Mouse (Mus musculus) kidney, adult 2 months (tissue): ENCODE results near the gene Ankrd12. TPM values are rescaled to one million over a fixed set of nuclear protein-coding genes. Genes with fewer than 3 reads are reported as not detected.

Experiments used
- DNase-seq: peaks from one replicate; pipeline ENCODE4 v3.0.0; 2021
- H3K27ac ChIP-seq: fragments of 200-500 bp; 2 replicates; pipeline ENCODE4 v1.5.1; 2012; ENCODE audit warnings: low read depth, low read length, control low read depth, inconsistent platforms; ENCODE audit not compliant: insufficient read depth
- H3K27me3 ChIP-seq: fragments of 200-500 bp; replicated peaks from 2 replicates; pipeline ENCODE4 v1.6.1; 2012; ENCODE audit warnings: mild to moderate bottlenecking, moderate library complexity, low read length, inconsistent platforms; ENCODE audit not compliant: control insufficient read depth, insufficient read depth
- H3K36me3 ChIP-seq: fragments of 200-500 bp; 2 replicates; pipeline ENCODE4 v1.6.1; 2012; ENCODE audit warnings: mild to moderate bottlenecking, moderate library complexity, low read length, inconsistent platforms; ENCODE audit not compliant: control insufficient read depth, insufficient read depth
- H3K4me1 ChIP-seq: fragments of 200-500 bp; 2 replicates; pipeline ENCODE4 v1.6.1; 2011; ENCODE audit warnings: low read length; ENCODE audit not compliant: control insufficient read depth, insufficient read depth
- H3K4me3 ChIP-seq: fragments of 200-500 bp; 2 replicates; pipeline ENCODE4 v1.5.1; 2011; ENCODE audit warnings: mild to moderate bottlenecking, low read depth, low read length, control low read depth; ENCODE audit not compliant: insufficient read depth
- CTCF ChIP-seq: fragments of 200-500 bp; conservative IDR thresholded peaks from 2 replicates; pipeline ENCODE4 v1.5.1; 2011; ENCODE audit warnings: low read depth, mild to moderate bottlenecking, control low read depth, low read length, moderate library complexity, mixed read lengths; ENCODE audit not compliant: insufficient read depth, insufficient read length
- POLR2A ChIP-seq: fragments of 200-500 bp; IDR thresholded peaks from one replicate; pipeline ENCODE4 v1.6.1; 2011; ENCODE audit warnings: low read depth, low read length, control low read depth
- WGBS: fragments of 180-500 bp; shearing (Covaris S2); methylation state at CpG from one replicate; pipeline ENCODE4 v1.1.7; 2018; 5-methylcytosine and 5-hydroxymethylcytosine counted together
- polyA plus RNA-seq: library from polyadenylated mRNA; depleted of rRNA; stranded (reverse); fragments of >200 nt; gene quantifications from 2 replicates; pipeline ENCODE4 v1.2.3, GENCODE M21; 2012

Gene Ankrd12
- polyA plus RNA-seq, 1 experiment = 3.6 TPM

DNA sequence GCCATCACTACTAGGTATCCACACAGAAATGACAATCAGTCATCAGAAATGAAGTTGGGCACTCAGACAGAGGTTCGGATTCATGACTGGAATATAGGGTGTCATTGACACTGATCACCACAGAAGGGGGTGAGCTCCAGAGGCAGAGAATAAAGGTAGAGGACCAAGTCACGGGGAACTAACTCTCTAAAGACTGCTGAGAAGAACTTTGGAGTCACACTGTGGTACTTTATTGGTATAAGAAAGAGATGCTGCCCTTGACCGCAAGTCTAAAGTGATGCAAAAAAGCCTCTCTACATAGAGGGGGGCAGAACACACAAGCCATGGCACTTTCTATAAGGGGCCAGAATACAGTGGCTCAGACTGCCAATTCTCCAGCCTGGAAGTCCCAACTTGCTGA is 120.7 kb downstream of the Ankrd12 start:
- Histone ChIP-seq H3K27ac (no peak overlapping the region), H3K4me3 (no peak overlapping the region), H3K4me1 (peaks cover 5% of the 10 kb centered on the region; the same call in 1 of the 2 replicates), H3K27me3 (no peaks in the 10 kb centered on the region), H3K36me3 (no peaks in the 10 kb centered on the region)
- WGBS = 95% methylated on average over 3 of the region's 3 CpGs
- TF ChIP-seq CTCF (no peak), POLR2A (no peak)
- DNase-seq = no peak

DNA sequence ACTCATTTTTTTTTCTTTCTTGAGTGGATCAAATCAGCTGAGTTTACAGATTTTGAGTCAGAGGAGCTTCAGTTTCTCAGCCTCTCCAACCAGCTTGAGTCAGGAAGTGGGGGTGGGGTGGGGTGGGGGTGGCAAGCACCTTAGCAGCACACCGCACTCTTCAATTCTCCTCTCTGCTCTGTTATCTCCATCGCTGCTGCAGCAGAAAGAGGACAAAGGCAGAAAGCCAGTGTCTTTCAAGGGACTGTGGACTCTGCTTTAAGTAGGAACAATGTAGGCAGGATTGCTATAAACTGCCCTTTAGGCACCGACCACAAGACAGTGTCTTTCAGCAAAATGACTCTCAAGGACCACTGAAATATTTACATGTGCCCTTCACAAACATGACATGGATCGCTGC is 122.9 kb downstream of the Ankrd12 start:
- H3K4me1 ChIP-seq = peaks cover 7% of the 10 kb centered on the region; the same call in 1 of the 2 replicates
- 68% methylated on average over 4 of the region's 4 CpGs for WGBS
- H3K4me3 ChIP-seq = no peak overlapping the region
- TF ChIP-seq POLR2A = no peak
- TF ChIP-seq CTCF = no peak
- no peak overlapping the region for H3K27ac ChIP-seq
- no peak for DNase-seq
- no peaks in the 10 kb centered on the region for H3K27me3 ChIP-seq
- H3K36me3 ChIP-seq = no peaks in the 10 kb centered on the region

DNA sequence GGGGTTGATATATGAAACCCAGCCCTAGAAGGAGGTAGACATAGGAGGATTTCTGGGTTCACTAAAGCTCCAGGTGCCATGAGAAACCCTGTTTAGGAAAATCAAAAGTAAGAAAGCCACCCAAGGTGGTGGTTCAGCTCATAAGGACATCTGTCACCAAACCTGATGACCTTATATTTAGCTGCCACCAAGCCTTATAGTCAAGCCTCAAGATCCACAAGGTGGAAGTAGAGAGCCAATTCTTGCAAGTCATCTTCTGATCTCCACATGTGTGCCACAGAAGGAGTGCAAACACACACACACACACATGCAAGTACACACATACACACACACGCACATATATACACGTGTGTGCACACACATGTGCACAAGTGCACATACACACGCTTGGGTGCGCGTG is 124.8 kb downstream of the Ankrd12 start:
- Histone ChIP-seq H3K4me3 (no peak overlapping the region), H3K27me3 (no peaks in the 10 kb centered on the region), H3K27ac (no peak overlapping the region), H3K36me3 (no peaks in the 10 kb centered on the region), H3K4me1 (peaks cover 15% of the 10 kb centered on the region)
- WGBS = 85% methylated on average over 5 of the region's 5 CpGs
- no peak for DNase-seq
- TF ChIP-seq POLR2A = no peak
- no peak; the same call in 1 of the 2 replicates for TF ChIP-seq CTCF

DNA sequence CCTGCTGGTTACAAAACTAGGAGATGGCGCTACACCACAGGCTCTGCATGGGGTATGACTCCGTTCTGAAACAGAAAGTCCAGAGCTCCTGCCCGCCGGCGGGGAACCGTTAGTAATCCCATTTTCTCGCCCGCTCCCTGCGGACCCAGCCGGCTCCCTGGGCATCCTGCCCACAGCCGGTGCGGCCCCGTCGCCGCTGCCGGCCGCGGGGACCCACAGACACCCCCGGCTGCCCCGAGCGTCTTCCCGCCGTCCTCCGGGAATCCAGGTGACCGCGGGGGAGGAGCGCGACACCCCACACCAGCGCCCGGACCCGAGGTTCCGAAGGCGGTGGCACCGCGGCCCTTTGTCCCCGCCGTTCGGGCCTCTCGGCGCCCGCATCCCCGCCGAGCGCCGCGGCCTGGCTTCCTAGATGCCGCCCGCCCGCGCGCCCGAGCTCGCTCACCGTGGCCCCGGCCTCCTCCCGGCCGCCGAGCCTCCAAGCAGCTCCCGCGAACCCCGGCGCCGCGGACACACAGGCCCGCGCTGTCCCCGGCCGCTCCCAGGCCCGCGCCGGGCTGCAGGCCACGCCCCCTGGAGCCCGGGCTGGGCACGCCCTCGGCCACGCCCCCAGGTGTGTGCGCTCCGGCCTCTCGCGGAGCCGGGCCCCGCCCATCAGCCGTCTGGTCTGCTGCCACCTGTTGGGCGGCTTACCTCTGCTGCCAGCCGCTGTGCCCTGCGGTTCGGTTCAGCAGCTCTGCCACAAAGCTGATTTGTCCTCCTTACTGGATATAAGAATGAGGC is 126.1 kb downstream of the Ankrd12 start, which contains the start of gene Twsg1:
Gene Twsg1, minus strand, starts transcription at position 605 of the 783 bp plus-strand sequence.
- no peaks in the 10 kb centered on the region for H3K27me3 ChIP-seq
- H3K4me1 ChIP-seq = peaks cover 15% of the 10 kb centered on the region
- peak; percentile 97 for DNase-seq
- peak within 1 kb of the TSS; percentile 82 for H3K4me3 ChIP-seq
- under 1% methylated on average over 87 of the region's 87 CpGs for WGBS
- TF ChIP-seq CTCF (peak; percentile 74), POLR2A (no peak)
- H3K27ac ChIP-seq = peak within 1 kb of the TSS; percentile 80
- H3K36me3 ChIP-seq = no peaks in the 10 kb centered on the region; the same call in 1 of the 2 replicates

DNA sequence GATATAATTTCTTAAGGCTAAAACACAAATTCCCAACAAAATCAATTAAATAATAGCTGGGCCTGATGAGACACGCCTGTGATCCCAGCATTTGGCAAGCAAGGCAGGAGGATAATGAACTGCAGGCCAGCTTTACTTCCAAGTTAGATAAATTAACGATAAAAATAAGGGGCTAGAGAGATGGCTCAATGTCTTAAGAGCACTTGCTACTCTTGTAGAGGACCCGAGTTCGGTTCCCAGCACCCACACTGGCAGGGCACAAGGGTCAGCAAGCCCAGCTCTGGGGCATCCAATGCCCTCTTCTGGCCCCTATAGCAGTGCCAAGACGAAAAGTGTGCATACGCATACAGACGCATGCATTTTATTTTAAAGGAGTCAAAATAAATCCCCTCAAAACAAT is 126.7 kb downstream of the Ankrd12 start:
- H3K4me1 ChIP-seq = peaks cover 15% of the 10 kb centered on the region
- peak overlapping the region; percentile 82 for H3K4me3 ChIP-seq
- H3K36me3 ChIP-seq = no peaks in the 10 kb centered on the region; the same call in 1 of the 2 replicates
- no peaks in the 10 kb centered on the region for H3K27me3 ChIP-seq
- DNase-seq = no peak
- TF ChIP-seq CTCF (no peak), POLR2A (no peak)
- peak overlapping the region; percentile 80 for H3K27ac ChIP-seq
- 30% methylated on average over 7 of the region's 7 CpGs for WGBS

DNA sequence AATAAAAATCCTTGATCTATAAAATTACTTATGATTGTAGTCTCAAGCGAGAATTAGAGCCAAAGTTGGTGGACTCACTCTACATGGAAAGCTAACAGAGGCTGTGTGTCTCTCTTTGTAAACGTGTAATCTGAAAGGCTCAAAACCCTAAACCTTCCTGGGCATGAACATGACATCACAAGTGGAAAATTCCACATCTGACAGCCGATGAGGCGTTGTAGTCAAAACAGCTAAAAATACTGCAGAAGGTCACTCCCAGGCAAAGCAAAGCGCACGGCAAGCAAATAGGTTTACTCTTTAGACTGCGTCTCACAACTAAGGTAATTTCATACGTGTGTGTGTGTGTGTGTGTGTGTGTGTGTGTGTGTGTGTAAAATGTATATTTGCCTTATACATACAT is 129.6 kb downstream of the Ankrd12 start:
- Histone ChIP-seq H3K4me1 (peaks cover 19% of the 10 kb centered on the region), H3K27ac (peak overlapping the region; percentile 92; the same call in 1 of the 2 replicates), H3K27me3 (no peaks in the 10 kb centered on the region), H3K36me3 (no peaks in the 10 kb centered on the region; the same call in 1 of the 2 replicates), H3K4me3 (no peak overlapping the region)
- TF ChIP-seq CTCF = no peak
- TF ChIP-seq POLR2A = no peak
- 33% methylated on average over 8 of the region's 8 CpGs for WGBS
- DNase-seq = peak; percentile 72

DNA sequence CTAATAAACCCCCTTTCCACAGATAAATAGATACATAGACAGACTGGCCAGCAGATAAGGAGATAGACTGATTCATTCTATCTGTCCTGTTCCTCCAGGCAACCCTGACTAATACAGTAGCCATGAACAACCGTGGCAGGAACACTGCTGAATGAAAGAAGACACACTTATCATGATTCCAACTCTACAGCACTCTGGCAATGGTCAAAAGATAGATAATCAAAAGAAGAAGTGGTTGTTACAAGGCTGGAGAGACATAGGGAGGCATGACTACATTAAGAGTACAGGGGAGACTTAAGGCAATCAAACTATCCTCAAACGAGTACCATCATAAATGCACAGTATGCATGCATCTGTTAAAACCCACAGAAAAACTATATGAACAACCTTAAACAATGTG is 131.5 kb downstream of the Ankrd12 start:
- H3K36me3 ChIP-seq = no peaks in the 10 kb centered on the region; the same call in 1 of the 2 replicates
- H3K4me3 ChIP-seq = no peak overlapping the region
- H3K27ac ChIP-seq = no peak overlapping the region
- WGBS = 90% methylated on average over 2 of the region's 2 CpGs
- TF ChIP-seq POLR2A (no peak), CTCF (no peak)
- peaks cover 13% of the 10 kb centered on the region for H3K4me1 ChIP-seq
- no peaks in the 10 kb centered on the region for H3K27me3 ChIP-seq
- no peak for DNase-seq
